Mouse (Mus musculus): Measurements from ENCODE around the gene Cryaa. TPM values are rescaled to one million over a fixed set of nuclear protein-coding genes. Genes with fewer than 3 reads are reported as not detected.

The Cryaa gene
- not detected for polyA plus RNA-seq (2014; fragmentation: Illumina TruSeq; extraction: RNeasy Lipid Tissue Mini Kit (QIAGEN cat#74804); ENCODE audit: low read depth, low replicate concordance)

DNA sequence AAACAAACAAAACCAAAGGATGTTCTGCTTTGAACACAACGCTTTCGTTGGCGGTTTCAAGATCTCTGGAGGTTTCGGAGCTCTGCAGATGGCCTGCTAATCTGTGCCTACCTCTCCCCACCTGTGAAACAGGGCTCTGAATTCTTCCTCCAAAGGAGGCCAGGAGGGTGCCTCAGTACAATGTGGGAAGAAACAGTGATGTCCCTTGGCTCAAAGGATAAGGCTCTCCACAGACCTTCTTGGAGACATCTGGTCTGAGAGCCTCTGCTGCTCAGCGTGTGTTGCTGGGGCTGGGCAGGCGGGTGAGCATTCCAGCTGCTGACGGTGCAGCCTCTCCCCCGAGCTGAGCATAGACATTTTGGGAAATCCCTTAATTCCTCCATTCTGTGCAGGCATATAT is at the start of gene Cryaa:
TSS of gene Cryaa (plus strand) at position 301 of the 400 bp plus-strand sequence.

DNA sequence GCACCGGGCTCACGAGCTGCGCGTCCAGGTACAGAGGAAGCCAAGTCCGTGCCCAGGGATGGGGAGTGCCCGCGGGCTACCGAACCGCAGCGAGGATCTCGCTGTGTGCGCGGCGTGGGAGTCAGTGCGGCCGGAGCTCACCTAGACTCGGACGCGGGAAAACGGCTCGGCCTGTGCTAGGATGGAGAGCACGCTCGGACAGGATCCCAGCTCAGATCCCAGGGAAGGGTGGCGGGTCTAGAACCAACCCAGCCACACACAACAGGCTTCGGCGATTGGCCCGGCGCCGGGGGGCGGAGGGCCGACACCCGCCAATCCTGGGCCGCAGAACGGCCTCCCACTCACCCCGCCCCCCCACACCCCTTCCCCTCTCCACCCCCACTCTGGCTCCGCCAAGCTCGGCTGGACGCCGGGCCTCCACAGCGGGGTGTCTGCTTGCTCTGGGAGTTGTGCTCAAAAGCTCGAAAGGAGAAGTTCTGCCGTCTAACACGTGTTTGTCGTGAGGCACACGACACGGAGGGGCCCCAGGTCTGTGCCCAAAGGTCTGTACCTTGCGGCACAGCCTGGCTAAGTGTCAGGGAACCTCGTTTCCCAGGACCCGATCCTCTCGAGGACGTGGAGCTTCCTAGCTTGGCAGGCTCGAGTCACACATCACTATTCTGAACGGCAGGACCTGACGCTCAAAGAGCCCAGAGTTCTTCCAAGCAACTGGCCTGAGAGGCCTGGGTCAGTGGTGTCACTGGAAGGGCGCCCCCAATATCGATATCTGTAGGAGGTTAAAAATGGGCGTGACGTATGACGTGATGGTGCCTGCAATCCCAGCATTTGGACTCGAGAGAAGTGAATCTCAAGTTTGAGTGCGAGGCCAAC is 40.4 kb upstream of the Cryaa start, which contains the start of gene Cbs:
TSS of gene Cbs (minus strand) at position 297 of the 870 bp plus-strand sequence.

DNA sequence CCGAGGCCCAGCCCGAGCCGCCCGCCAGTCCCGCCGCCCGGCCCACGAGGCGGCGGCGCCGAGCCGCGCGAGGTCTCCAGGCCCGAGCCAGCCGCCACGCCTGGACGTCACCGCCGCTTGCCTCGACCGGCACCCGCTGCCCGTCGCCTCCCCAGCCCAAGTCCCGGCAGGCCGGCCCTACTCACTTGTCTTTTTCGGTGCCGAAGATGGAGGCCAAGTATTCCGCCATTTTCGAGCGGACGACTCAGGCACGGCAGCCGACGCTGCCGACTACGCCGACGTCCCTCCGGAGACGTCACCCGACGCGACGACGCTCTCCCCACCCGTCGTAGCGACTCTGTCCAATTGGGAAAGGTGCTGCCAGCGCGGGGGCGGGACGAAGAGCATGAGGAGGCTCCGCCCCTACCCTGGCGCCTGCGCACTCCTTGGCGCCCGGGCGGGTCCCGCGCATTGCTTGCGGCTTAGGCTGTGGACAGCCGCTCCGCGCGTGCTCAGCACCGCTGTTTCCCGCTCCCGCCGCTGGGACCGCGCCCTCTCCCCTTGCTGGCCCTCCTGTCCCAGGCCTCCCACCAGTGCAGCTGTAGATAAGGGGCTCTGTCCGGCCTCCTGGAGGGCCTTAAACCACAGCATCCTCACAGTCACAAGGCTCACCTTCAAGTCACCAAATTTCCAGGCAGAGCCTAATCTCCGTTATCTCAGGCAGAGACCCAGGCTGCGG is 19.0 kb upstream of the Cryaa start, which contains the start of gene U2af1:
TSS of gene U2af1 (minus strand) at position 425 of the 718 bp plus-strand sequence.

Other genes with a start within 250 kb of the Cryaa start
- gene Wdr4, start 157.8 kb upstream of the Cryaa start, polyA plus RNA-seq (2014; fragmentation: Illumina TruSeq; extraction: RNeasy Lipid Tissue Mini Kit (QIAGEN cat#74804); ENCODE audit: low read depth, low replicate concordance) = 22.1 TPM
- gene Ndufv3, start 157.7 kb upstream of the Cryaa start, polyA plus RNA-seq (2014; fragmentation: Illumina TruSeq; extraction: RNeasy Lipid Tissue Mini Kit (QIAGEN cat#74804); ENCODE audit: low read depth, low replicate concordance) = 290 TPM
- gene Pknox1, start 113.1 kb upstream of the Cryaa start, polyA plus RNA-seq (2014; fragmentation: Illumina TruSeq; extraction: RNeasy Lipid Tissue Mini Kit (QIAGEN cat#74804); ENCODE audit: low read depth, low replicate concordance) = 23.7 TPM
- gene Cbs, start 40.6 kb upstream of the Cryaa start, polyA plus RNA-seq (2014; fragmentation: Illumina TruSeq; extraction: RNeasy Lipid Tissue Mini Kit (QIAGEN cat#74804); ENCODE audit: low read depth, low replicate concordance) = 33.2 TPM
- 90.9 TPM for gene U2af1, start 18.9 kb upstream of the Cryaa start, polyA plus RNA-seq (2014; fragmentation: Illumina TruSeq; extraction: RNeasy Lipid Tissue Mini Kit (QIAGEN cat#74804); ENCODE audit: low read depth, low replicate concordance)
- 15.0 TPM for gene Sik1, start 178.0 kb downstream of the Cryaa start, polyA plus RNA-seq (2014; fragmentation: Illumina TruSeq; extraction: RNeasy Lipid Tissue Mini Kit (QIAGEN cat#74804); ENCODE audit: low read depth, low replicate concordance)

All from adipose tissue, adult 10 weeks (tissue).